Mouse (Mus musculus) myocyte (in vitro differentiated cells): ENCODE results near the gene Qk.

Experiments
- POLR2AphosphoS2 ChIP-seq: IDR thresholded peaks from one replicate; pipeline ENCODE4 v1.6.1; 2011; ENCODE audit warnings: low read depth, control low read depth; ENCODE audit not compliant: insufficient read length
- USF1 ChIP-seq: IDR thresholded peaks from one replicate; pipeline ENCODE4 v1.6.1; 2011; ENCODE audit warnings: low read depth, mild to moderate bottlenecking, control low read depth, moderate library complexity

GRCm38 (mm10) chr17:10359466-10359865 lies 39.8 kb upstream of the Qk start:
- TF ChIP-seq POLR2AphosphoS2, result no peak
- no peak for TF ChIP-seq USF1
